Mouse (Mus musculus) liver, embryonic 15.5 days (tissue): ENCODE measurements around the gene Kdf1. TPM values are rescaled to one million over a fixed set of nuclear protein-coding genes. Genes with fewer than 3 reads are reported as not detected.

Source experiments
- ATAC-seq: fragments of 200-750 bp; cut with Nextera tagmentation; 2 replicates; pipeline ENCODE4 v1.8.0; 2017; ENCODE audit warnings: moderate number of reproducible peaks, mild to moderate bottlenecking, moderate library complexity; ENCODE audit not compliant: insufficient read depth
- H3K27ac ChIP-seq: fragments of 300-500 bp; sonication (generic); replicated peaks from 2 replicates; pipeline ENCODE4 v1.5.1; 2015; ENCODE audit warnings: mild to moderate bottlenecking, inconsistent platforms
- H3K27me3 ChIP-seq: fragments of 300-500 bp; sonication (generic); 2 replicates; pipeline ENCODE4 v1.6.1; 2015; ENCODE audit warnings: mild to moderate bottlenecking, inconsistent platforms
- H3K36me3 ChIP-seq: fragments of 300-500 bp; sonication (generic); replicated peaks from 2 replicates; pipeline ENCODE4 v1.6.1; 2015; ENCODE audit warnings: moderate library complexity, mild to moderate bottlenecking, inconsistent platforms
- H3K4me1 ChIP-seq: fragments of 300-500 bp; sonication (generic); replicated peaks from 2 replicates; pipeline ENCODE4 v1.6.1; 2015; ENCODE audit warnings: inconsistent platforms
- H3K4me2 ChIP-seq: fragments of 300-500 bp; sonication (generic); 2 replicates; pipeline ENCODE4 v1.6.1; 2015; ENCODE audit warnings: moderate library complexity, mild to moderate bottlenecking, inconsistent platforms
- H3K4me3 ChIP-seq: fragments of 300-500 bp; sonication (generic); replicated peaks from 2 replicates; pipeline ENCODE4 v1.5.1; 2015; ENCODE audit warnings: mild to moderate bottlenecking, inconsistent platforms
- H3K9ac ChIP-seq: fragments of 300-500 bp; sonication (generic); 2 replicates; pipeline ENCODE4 v1.6.1; 2015; ENCODE audit warnings: moderate library complexity, mild to moderate bottlenecking, inconsistent platforms
- H3K9me3 ChIP-seq: fragments of 300-500 bp; sonication (generic); replicated peaks from 2 replicates; pipeline ENCODE4 v1.6.1; 2016; ENCODE audit warnings: inconsistent platforms
- WGBS: fragments of 180-500 bp; shearing (Covaris S2); methylation state at CpG from one replicate; pipeline ENCODE4 v1.1.7; 2015; ENCODE audit warnings: mixed read lengths; ENCODE audit not compliant: insufficient replicate concordance; 5-methylcytosine and 5-hydroxymethylcytosine counted together
- polyA plus RNA-seq: library from polyadenylated mRNA; unstranded; fragments of >200 nt; fragmentation: Nextera tagmentation; extraction: Ambion mirVana; gene quantifications from 2 replicates; pipeline ENCODE4 v1.2.1, GENCODE M21; 2015

The Kdf1 gene
- polyA plus RNA-seq, 1 experiment from 2014 or later = 1.0 TPM

GRCm38 (mm10) chr4:133485691-133486425 is 32.9 kb upstream of the Kdf1 start:
- no peak overlapping the region for H3K27ac ChIP-seq
- ATAC-seq = no peak
- no peak overlapping the region for H3K9ac ChIP-seq
- H3K4me3 ChIP-seq = no peak overlapping the region
- no peak overlapping the region for H3K4me2 ChIP-seq
- H3K27me3 ChIP-seq = peaks cover 56% of the 10 kb centered on the region
- peaks cover 31% of the 10 kb centered on the region for H3K4me1 ChIP-seq
- no peaks in the 10 kb centered on the region for H3K9me3 ChIP-seq
- no peaks in the 10 kb centered on the region for H3K36me3 ChIP-seq
- WGBS = 78% methylated on average over 28 of the region's 28 CpGs

GRCm38 (mm10) chr4:133486673-133487357 is 31.9 kb upstream of the Kdf1 start:
- H3K36me3 ChIP-seq = no peaks in the 10 kb centered on the region
- H3K27ac ChIP-seq = no peak overlapping the region
- peaks cover 48% of the 10 kb centered on the region for H3K27me3 ChIP-seq
- H3K9ac ChIP-seq = no peak overlapping the region
- peaks cover 39% of the 10 kb centered on the region for H3K4me1 ChIP-seq
- no peaks in the 10 kb centered on the region for H3K9me3 ChIP-seq
- 79% methylated on average over 26 of the region's 26 CpGs for WGBS
- H3K4me3 ChIP-seq = no peak overlapping the region
- no peak for ATAC-seq
- no peak overlapping the region for H3K4me2 ChIP-seq

DNA sequence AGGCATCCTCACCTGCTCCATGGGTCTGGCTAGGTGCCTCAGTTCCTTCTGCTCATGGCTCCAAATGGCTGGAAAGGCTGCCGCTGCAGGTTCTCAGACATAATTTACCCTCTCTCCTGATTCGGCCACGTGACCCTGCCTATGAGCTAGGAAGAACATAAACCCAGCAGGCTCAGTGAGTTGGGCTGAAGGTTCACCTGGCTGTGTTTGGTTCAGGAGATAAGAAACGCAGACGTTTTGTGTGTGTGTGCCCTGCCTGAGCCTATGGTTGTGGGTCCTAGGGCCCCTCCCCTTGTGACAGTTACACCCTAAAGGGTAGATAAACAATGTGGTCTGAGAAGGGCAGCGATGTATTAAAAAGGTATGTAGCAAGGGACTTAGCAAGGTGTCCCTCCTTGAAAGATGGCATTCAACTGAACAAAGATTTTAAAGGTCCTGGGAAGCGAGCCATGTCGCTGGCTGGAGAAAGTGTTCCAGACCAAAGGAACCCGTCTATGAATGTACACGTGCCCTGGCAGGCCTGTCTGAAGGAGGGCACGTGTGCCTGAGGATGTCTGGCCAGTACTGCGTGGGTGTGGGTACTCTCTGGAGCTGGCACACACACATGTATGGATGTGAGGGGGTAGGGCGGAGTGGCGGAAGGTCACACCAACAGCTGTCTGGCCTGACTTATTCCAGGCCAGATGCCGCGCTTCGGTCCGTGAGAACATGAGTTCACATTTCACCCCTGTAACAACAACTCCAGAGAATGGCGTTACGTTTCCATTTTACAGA is 30.0 kb upstream of the Kdf1 start:
- Histone ChIP-seq H3K9me3 (no peaks in the 10 kb centered on the region), H3K9ac (no peak overlapping the region), H3K36me3 (no peaks in the 10 kb centered on the region), H3K4me1 (peaks cover 45% of the 10 kb centered on the region), H3K27ac (no peak overlapping the region), H3K4me2 (no peak overlapping the region), H3K4me3 (no peak overlapping the region), H3K27me3 (peaks cover 46% of the 10 kb centered on the region)
- ATAC-seq = peak; percentile 73
- WGBS = 57% methylated on average over 20 of the region's 20 CpGs

- WGBS = 52% methylated on average over 4 of the region's 4 CpGs
- Histone ChIP-seq H3K9ac (no peak overlapping the region), H3K27me3 (peaks cover 46% of the 10 kb centered on the region), H3K4me2 (no peak overlapping the region), H3K36me3 (no peaks in the 10 kb centered on the region), H3K27ac (no peak overlapping the region), H3K4me1 (peaks cover 44% of the 10 kb centered on the region), H3K4me3 (no peak overlapping the region), H3K9me3 (no peaks in the 10 kb centered on the region)
- ATAC-seq = no peak
Measured at GRCm38 (mm10) chr4:133489489-133490245, 29.1 kb upstream of the Kdf1 start.

- Histone ChIP-seq H3K4me1 (peaks cover 44% of the 10 kb centered on the region), H3K9me3 (no peaks in the 10 kb centered on the region), H3K4me3 (no peak overlapping the region), H3K27me3 (peaks cover 46% of the 10 kb centered on the region), H3K4me2 (no peak overlapping the region), H3K36me3 (no peaks in the 10 kb centered on the region), H3K9ac (no peak overlapping the region), H3K27ac (no peak overlapping the region)
- no peak for ATAC-seq
- 29% methylated on average over 10 of the region's 10 CpGs for WGBS
Measured at GRCm38 (mm10) chr4:133491800-133492199, 27.0 kb upstream of the Kdf1 start.

DNA sequence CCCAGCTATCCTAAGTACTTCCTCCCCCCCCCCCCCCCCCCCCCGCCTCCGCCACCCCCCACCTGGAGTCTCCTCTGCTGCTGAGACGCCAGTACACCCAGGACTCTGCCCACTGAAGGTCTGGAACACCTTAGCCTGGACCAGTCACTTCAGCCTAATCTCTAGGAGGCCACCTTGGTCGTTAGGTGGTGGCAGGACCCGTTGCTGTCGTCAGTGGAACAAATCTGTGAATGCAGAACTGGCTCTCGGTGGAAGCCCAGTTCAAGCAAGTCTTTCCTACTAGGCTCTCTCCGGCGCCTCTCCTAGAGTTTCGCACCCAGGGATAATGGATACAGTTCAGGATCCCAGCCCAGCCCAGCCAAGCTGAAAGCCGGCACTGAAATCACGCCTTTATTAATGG is 24.9 kb upstream of the Kdf1 start:
- Histone ChIP-seq H3K9me3 (no peaks in the 10 kb centered on the region), H3K27me3 (peaks cover 67% of the 10 kb centered on the region), H3K9ac (no peak overlapping the region), H3K36me3 (no peaks in the 10 kb centered on the region), H3K4me3 (peak overlapping the region; percentile 39), H3K4me1 (peaks cover 46% of the 10 kb centered on the region), H3K27ac (no peak overlapping the region), H3K4me2 (peak overlapping the region; percentile 72)
- WGBS = 10% methylated on average over 10 of the region's 12 CpGs
- no peak; the same call in 1 of the 2 replicates for ATAC-seq

DNA sequence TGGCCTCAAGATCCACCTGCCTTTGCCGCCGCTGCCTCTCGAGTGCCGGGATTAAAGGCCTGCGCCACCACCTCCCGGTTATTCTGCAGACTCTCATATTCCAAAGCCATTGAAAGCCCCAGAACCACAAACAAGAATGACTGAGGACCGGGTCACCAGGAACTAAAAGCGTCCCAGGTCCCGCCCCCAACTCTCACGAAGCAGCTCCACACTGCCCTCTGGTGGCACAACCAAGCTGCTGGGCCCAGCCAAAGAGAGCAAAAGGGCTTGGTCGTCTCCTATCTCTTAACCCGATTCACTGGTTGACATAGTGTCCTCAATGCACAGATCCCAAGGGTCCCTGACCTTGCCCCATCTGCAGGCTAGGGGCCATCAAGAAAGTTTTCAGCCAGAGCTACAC is 24.3 kb upstream of the Kdf1 start:
- peaks cover 73% of the 10 kb centered on the region for H3K27me3 ChIP-seq
- 1% methylated on average over 12 of the region's 12 CpGs for WGBS
- H3K9ac ChIP-seq = peak overlapping the region; percentile 32; the same call in 1 of the 2 replicates

GRCm38 (mm10) chr4:133494867-133495266 is 23.9 kb upstream of the Kdf1 start:
- H3K27ac ChIP-seq = no peak overlapping the region
- H3K9ac ChIP-seq = no peak overlapping the region
- H3K36me3 ChIP-seq = no peaks in the 10 kb centered on the region
- no peak for ATAC-seq
- H3K27me3 ChIP-seq = peaks cover 77% of the 10 kb centered on the region
- peaks cover 37% of the 10 kb centered on the region for H3K4me1 ChIP-seq
- 56% methylated on average over 4 of the region's 4 CpGs for WGBS
- no peaks in the 10 kb centered on the region for H3K9me3 ChIP-seq
- H3K4me3 ChIP-seq = no peak overlapping the region
- no peak overlapping the region for H3K4me2 ChIP-seq

More for the DNA sequence above, 24.3 kb upstream of the Kdf1 start:
- H3K4me1 ChIP-seq = peaks cover 41% of the 10 kb centered on the region
- peak overlapping the region; percentile 72 for H3K4me2 ChIP-seq
- no peak; the same call in 1 of the 2 replicates for ATAC-seq
- peak overlapping the region; percentile 39 for H3K4me3 ChIP-seq
- no peaks in the 10 kb centered on the region for H3K9me3 ChIP-seq
- no peaks in the 10 kb centered on the region for H3K36me3 ChIP-seq
- no peak overlapping the region for H3K27ac ChIP-seq

GRCm38 (mm10) chr4:133495711-133496110 is 23.1 kb upstream of the Kdf1 start:
- no peak overlapping the region for H3K4me3 ChIP-seq
- H3K36me3 ChIP-seq = no peaks in the 10 kb centered on the region
- H3K9me3 ChIP-seq = no peaks in the 10 kb centered on the region
- 34% methylated on average over 7 of the region's 7 CpGs for WGBS
- no peak overlapping the region for H3K9ac ChIP-seq
- H3K4me1 ChIP-seq = peaks cover 36% of the 10 kb centered on the region
- no peak overlapping the region for H3K27ac ChIP-seq
- H3K27me3 ChIP-seq = peaks cover 85% of the 10 kb centered on the region
- H3K4me2 ChIP-seq = no peak overlapping the region
- ATAC-seq = no peak

- H3K4me2 ChIP-seq = no peak overlapping the region
Measured at GRCm38 (mm10) chr4:133496738-133497445, 21.9 kb upstream of the Kdf1 start.

More at GRCm38 (mm10) chr4:133496738-133497445, 21.9 kb upstream of the Kdf1 start:
- Histone ChIP-seq H3K27me3 (peaks cover 95% of the 10 kb centered on the region), H3K4me3 (no peak overlapping the region), H3K4me1 (peaks cover 27% of the 10 kb centered on the region), H3K36me3 (no peaks in the 10 kb centered on the region), H3K9me3 (no peaks in the 10 kb centered on the region), H3K9ac (no peak overlapping the region), H3K27ac (no peak overlapping the region)
- no peak for ATAC-seq
- WGBS = 18% methylated on average over 6 of the region's 6 CpGs
